Mouse (Mus musculus) E14TG2a.4 (cell line): ENCODE measurements at regions not wholly inside any gene's neighbourhood (a gene's known extent, or its start where the extent isn't known, plus 50 kb on each side); places are given as distances from the start of the nearest gene placed in this dataset.

ENCODE experiments used
- H3K27me3 ChIP-seq: 2 replicates; pipeline ENCODE4 v1.6.1; 2014; ENCODE audit warnings: low read length, control low read depth; ENCODE audit not compliant: insufficient read depth
- H3K36me3 ChIP-seq: 2 replicates; pipeline ENCODE4 v1.6.1; 2014; ENCODE audit warnings: low read length, control low read depth; ENCODE audit not compliant: insufficient read depth
- H3K4me1 ChIP-seq: replicated peaks from 2 replicates; pipeline ENCODE4 v1.6.1; 2014; ENCODE audit warnings: low read depth, low read length, control low read depth
- H3K4me3 ChIP-seq: replicated peaks from 2 replicates; pipeline ENCODE4 v1.5.1; 2014; ENCODE audit warnings: mild to moderate bottlenecking, low read length
- H3K9me3 ChIP-seq: 2 replicates; pipeline ENCODE4 v1.6.1; 2014; ENCODE audit warnings: low read length, control low read depth
- CTCF ChIP-seq: conservative IDR thresholded peaks from 2 replicates; pipeline ENCODE4 v1.5.1; 2014; ENCODE audit warnings: low read length
- NANOG ChIP-seq: IDR thresholded peaks from 2 replicates; pipeline ENCODE4 v1.6.1; 2014; ENCODE audit warnings: borderline replicate concordance, low read length, mixed read lengths
- POU5F1 ChIP-seq: IDR thresholded peaks from 2 replicates; pipeline ENCODE4 v1.6.1; 2014; ENCODE audit warnings: low read length, borderline replicate concordance

GRCm38 (mm10) chr15:40367026-40367425 is 232.9 kb downstream of the 9330182O14Rik start:
- H3K9me3 ChIP-seq = no peaks in the 10 kb centered on the region
- no peak overlapping the region for H3K4me3 ChIP-seq
- no peaks in the 10 kb centered on the region for H3K36me3 ChIP-seq
- no peaks in the 10 kb centered on the region for H3K27me3 ChIP-seq
- H3K4me1 ChIP-seq = no peaks in the 10 kb centered on the region
- no peak for TF ChIP-seq POU5F1
- TF ChIP-seq CTCF = no peak
- no peak for TF ChIP-seq NANOG

- no peaks in the 10 kb centered on the region for H3K9me3 ChIP-seq
- no peaks in the 10 kb centered on the region for H3K36me3 ChIP-seq
- H3K27me3 ChIP-seq = no peaks in the 10 kb centered on the region
- H3K4me1 ChIP-seq = no peaks in the 10 kb centered on the region
- TF ChIP-seq POU5F1 (no peak), CTCF (no peak), NANOG (no peak)
- no peak overlapping the region for H3K4me3 ChIP-seq
Measured at GRCm38 (mm10) chr15:40368746-40369145, 234.6 kb downstream of the 9330182O14Rik start.

DNA sequence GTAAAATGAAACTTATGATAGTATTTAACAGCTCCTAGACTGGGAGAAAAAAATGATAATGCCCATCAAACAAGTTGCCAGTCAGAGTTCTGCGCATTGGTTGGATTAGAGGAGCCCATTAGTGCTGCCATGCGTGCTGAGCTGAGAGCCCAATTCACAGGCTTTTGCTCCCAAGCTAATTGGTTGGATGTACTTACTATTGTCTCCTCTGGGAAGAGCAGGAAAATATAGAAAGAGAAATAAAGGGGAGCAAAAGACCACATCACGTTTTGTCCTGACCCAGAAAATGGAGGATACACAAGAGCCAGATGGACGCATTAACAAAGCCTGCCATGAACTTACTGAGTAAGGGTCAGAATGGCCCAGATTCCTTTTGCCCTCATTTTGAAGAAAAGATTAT is 237.3 kb downstream of the 9330182O14Rik start:
- Histone ChIP-seq H3K36me3 (no peaks in the 10 kb centered on the region), H3K4me3 (no peak overlapping the region), H3K4me1 (no peaks in the 10 kb centered on the region), H3K27me3 (no peaks in the 10 kb centered on the region), H3K9me3 (no peaks in the 10 kb centered on the region)
- TF ChIP-seq POU5F1 (no peak), CTCF (no peak), NANOG (no peak)

DNA sequence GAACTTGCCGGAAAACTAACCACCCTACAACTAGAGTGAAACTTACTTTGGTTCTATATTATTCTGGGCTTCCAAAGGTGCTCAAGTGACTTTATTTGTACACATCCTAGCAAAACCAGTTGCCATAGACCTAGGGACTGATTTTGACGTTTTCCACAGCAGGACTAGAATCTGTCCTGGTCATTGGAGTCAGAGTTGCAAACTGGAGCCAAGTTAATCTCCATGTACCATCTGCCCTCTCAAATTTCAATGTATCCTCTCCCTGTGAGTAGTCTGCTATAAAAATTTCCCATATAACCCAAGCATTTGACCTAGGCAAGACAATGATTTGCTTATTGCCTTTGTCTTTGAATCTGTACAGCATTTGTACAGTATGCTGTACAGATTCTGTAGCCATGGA is 252.4 kb downstream of the 9330182O14Rik start:
- Histone ChIP-seq H3K4me1 (no peaks in the 10 kb centered on the region), H3K36me3 (no peaks in the 10 kb centered on the region)
- TF ChIP-seq POU5F1 (no peak), NANOG (no peak), CTCF (no peak)

GRCm38 (mm10) chr15:40387746-40388145 is 253.6 kb downstream of the 9330182O14Rik start:
- no peaks in the 10 kb centered on the region for H3K36me3 ChIP-seq
- TF ChIP-seq CTCF = no peak
- TF ChIP-seq NANOG = no peak
- TF ChIP-seq POU5F1 = no peak
- H3K4me3 ChIP-seq = no peak overlapping the region

More for the DNA sequence above, 252.4 kb downstream of the 9330182O14Rik start:
- H3K27me3 ChIP-seq = no peaks in the 10 kb centered on the region
- no peak overlapping the region for H3K4me3 ChIP-seq
- H3K9me3 ChIP-seq = no peaks in the 10 kb centered on the region

GRCm38 (mm10) chr15:40388806-40389205 is 254.6 kb downstream of the 9330182O14Rik start:
- TF ChIP-seq NANOG = no peak
- no peak for TF ChIP-seq POU5F1
- no peak for TF ChIP-seq CTCF
- Histone ChIP-seq H3K27me3 (no peaks in the 10 kb centered on the region), H3K9me3 (no peaks in the 10 kb centered on the region), H3K36me3 (no peaks in the 10 kb centered on the region), H3K4me3 (no peak overlapping the region), H3K4me1 (no peaks in the 10 kb centered on the region)

More at GRCm38 (mm10) chr15:40387746-40388145, 253.6 kb downstream of the 9330182O14Rik start:
- Histone ChIP-seq H3K27me3 (no peaks in the 10 kb centered on the region), H3K4me1 (no peaks in the 10 kb centered on the region), H3K9me3 (no peaks in the 10 kb centered on the region)

DNA sequence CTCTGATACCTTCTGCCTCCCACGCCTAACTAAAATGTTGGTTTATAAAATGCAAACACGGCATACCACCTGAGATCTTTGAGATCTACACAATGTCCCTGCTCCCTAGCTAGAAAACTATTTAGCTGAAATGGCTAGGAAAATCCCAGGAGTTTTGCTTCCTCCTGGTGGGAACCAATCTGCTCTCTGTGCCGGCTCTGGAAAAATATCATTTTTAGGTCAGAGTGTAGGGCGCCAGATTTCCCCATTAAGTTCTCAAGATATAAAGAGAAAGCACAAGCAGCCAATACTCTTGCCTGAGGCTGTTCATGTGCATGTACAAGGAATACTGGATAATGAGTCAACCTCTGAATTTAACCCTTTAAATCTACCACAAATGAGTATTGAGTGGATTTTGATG is 301.0 kb downstream of the 9330182O14Rik start:
- Histone ChIP-seq H3K9me3 (no peaks in the 10 kb centered on the region), H3K27me3 (no peaks in the 10 kb centered on the region), H3K4me3 (no peak overlapping the region), H3K4me1 (no peaks in the 10 kb centered on the region), H3K36me3 (no peaks in the 10 kb centered on the region)
- TF ChIP-seq CTCF = no peak
- no peak for TF ChIP-seq NANOG
- TF ChIP-seq POU5F1 = no peak

DNA sequence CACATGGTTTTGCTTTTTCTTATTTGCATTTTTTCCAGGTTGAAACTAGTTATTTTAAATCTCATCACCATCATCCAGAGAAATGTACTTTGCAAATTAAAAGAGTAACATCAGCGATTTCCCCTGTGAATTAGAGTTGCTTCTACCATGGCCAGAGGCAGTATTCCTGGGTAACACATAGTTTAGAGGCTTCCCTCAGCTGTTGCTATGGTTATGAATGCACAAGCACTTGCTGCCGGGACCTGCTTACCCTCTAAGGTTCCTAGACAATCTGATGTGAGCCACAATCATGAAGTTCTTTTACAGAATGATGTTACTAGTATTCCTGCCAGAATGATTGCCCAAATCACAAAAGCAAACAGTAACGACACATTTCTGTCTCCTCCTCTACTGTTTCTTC is 302.5 kb downstream of the 9330182O14Rik start:
- H3K4me3 ChIP-seq = no peak overlapping the region
- TF ChIP-seq CTCF (no peak), POU5F1 (no peak), NANOG (no peak)
- no peaks in the 10 kb centered on the region for H3K27me3 ChIP-seq
- no peaks in the 10 kb centered on the region for H3K4me1 ChIP-seq
- no peaks in the 10 kb centered on the region for H3K9me3 ChIP-seq
- no peaks in the 10 kb centered on the region for H3K36me3 ChIP-seq

DNA sequence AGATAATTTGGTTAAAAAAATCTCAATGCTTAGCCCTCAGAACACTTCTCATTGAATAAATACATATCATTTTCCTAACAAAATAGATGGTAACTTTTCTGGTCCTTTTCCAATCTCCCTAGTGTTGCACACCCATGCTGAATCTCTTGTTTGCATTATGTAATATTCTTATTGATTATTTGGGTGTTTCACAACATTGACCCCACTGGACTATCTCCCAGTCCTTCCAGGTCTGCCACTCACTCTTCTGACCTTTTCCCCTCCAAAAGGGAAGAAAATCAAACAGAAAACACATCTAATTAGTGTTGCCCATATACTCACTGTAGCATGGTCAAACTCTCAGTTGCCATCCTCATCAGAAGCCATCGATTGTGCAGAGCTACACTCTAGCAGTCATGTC is 305.7 kb downstream of the 9330182O14Rik start:
- no peaks in the 10 kb centered on the region for H3K27me3 ChIP-seq
- H3K36me3 ChIP-seq = no peaks in the 10 kb centered on the region
- no peak overlapping the region for H3K4me3 ChIP-seq
- H3K9me3 ChIP-seq = no peaks in the 10 kb centered on the region
- no peak for TF ChIP-seq CTCF
- TF ChIP-seq POU5F1 = no peak
- TF ChIP-seq NANOG = no peak
- no peaks in the 10 kb centered on the region for H3K4me1 ChIP-seq

DNA sequence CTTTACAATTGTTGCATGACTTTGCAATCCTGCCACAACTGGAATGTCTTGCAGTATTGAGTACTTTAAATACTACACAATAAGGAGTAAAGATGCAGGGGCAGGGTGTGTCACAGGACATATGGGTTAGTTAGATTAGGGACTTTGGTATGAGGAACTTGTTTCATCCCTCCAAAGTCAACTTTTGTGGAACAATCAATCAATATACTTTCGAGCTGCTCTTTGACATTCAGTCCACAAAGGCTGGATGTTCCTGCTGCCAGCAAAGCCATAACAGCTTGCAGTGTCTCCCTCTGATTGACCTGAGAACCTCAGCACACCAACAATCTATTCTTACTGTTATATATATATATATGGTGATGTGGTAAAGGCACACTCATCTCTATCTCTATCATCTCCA is 314.5 kb downstream of the 9330182O14Rik start:
- Histone ChIP-seq H3K4me3 (no peak overlapping the region), H3K9me3 (no peaks in the 10 kb centered on the region), H3K36me3 (no peaks in the 10 kb centered on the region), H3K27me3 (no peaks in the 10 kb centered on the region), H3K4me1 (no peaks in the 10 kb centered on the region)
- TF ChIP-seq NANOG (no peak), CTCF (no peak), POU5F1 (no peak)
